Mouse (Mus musculus): ENCODE data around the gene Krt16. TPM values are rescaled to one million over a fixed set of nuclear protein-coding genes. Genes with fewer than 3 reads are reported as not detected.

Krt16 gene
- polyA plus RNA-seq, 1 experiment from 2014 or later: 0.55 TPM

- Histone ChIP-seq H3K4me2 (no peak overlapping the region), H3K36me3 (no peaks in the 10 kb centered on the region), H3K9me3 (replicated peaks) (no peaks in the 10 kb centered on the region), H3K4me1 (no peaks in the 10 kb centered on the region), H3K27ac (no peak overlapping the region), H3K27me3 (0 out of 2 replicates have a peak, but pooled peaks cover 3% of the 10 kb centered on the region), H3K4me3 (replicated peaks) (no peak overlapping the region), H3K9ac (no peak overlapping the region)
- 73% methylated on average over 15 of the region's 15 CpGs for WGBS
- no peak for ATAC-seq (replicated peaks; ENCODE audit: low FRiP score)
These were observed 29.2 kb upstream of the Krt16 start for GRCm38 (mm10) chr11:100277726-100278480.

- Histone ChIP-seq H3K27ac (no peak overlapping the region), H3K9ac (no peak overlapping the region), H3K36me3 (no peaks in the 10 kb centered on the region), H3K9me3 (replicated peaks) (no peaks in the 10 kb centered on the region), H3K4me3 (replicated peaks) (no peak overlapping the region), H3K4me1 (no peaks in the 10 kb centered on the region), H3K27me3 (0 out of 2 replicates have a peak, but pooled peaks cover 3% of the 10 kb centered on the region), H3K4me2 (no peak overlapping the region)
- WGBS: 41% methylated on average over 5 of the region's 5 CpGs
- no peak for ATAC-seq (replicated peaks; ENCODE audit: low FRiP score)
These were observed 26.8 kb upstream of the Krt16 start for GRCm38 (mm10) chr11:100275466-100275865.

GRCm38 (mm10) chr11:100274719-100275118, 26.0 kb upstream of the Krt16 start:
- Histone ChIP-seq H3K9me3 (replicated peaks) (no peaks in the 10 kb centered on the region), H3K27me3 (0 out of 2 replicates have a peak, but pooled peaks cover 3% of the 10 kb centered on the region), H3K9ac (no peak overlapping the region), H3K4me2 (no peak overlapping the region), H3K4me1 (no peaks in the 10 kb centered on the region), H3K27ac (no peak overlapping the region), H3K36me3 (no peaks in the 10 kb centered on the region), H3K4me3 (replicated peaks) (no peak overlapping the region)
- 70% methylated on average over 7 of the region's 7 CpGs for WGBS
- no peak for ATAC-seq (replicated peaks; ENCODE audit: low FRiP score)

GRCm38 (mm10) chr11:100271878-100272277, 23.2 kb upstream of the Krt16 start:
- no peak for ATAC-seq (replicated peaks; ENCODE audit: low FRiP score)
- Histone ChIP-seq H3K36me3 (no peaks in the 10 kb centered on the region), H3K27ac (no peak overlapping the region), H3K4me3 (replicated peaks) (no peak overlapping the region), H3K4me2 (no peak overlapping the region), H3K9me3 (replicated peaks) (no peaks in the 10 kb centered on the region), H3K27me3 (no peaks in the 10 kb centered on the region), H3K4me1 (no peaks in the 10 kb centered on the region), H3K9ac (no peak overlapping the region)
- 84% methylated on average over 1 of the region's 1 CpGs for WGBS

GRCm38 (mm10) chr11:100269821-100270332, 21.2 kb upstream of the Krt16 start, which contains the start of gene Krt42:
Gene Krt42, minus strand, starts transcription at chr11:100269871.
- Histone ChIP-seq H3K4me1 (no peaks in the 10 kb centered on the region), H3K36me3 (no peaks in the 10 kb centered on the region), H3K4me3 (replicated peaks) (no peak within 1 kb of the TSS), H3K4me2 (no peak within 1 kb of the TSS), H3K9me3 (replicated peaks) (no peaks in the 10 kb centered on the region), H3K27ac (no peak within 1 kb of the TSS), H3K9ac (no peak within 1 kb of the TSS), H3K27me3 (no peaks in the 10 kb centered on the region)
- ATAC-seq (replicated peaks; ENCODE audit: low FRiP score): no peak
- 82% methylated on average over 7 of the region's 7 CpGs for WGBS

- H3K36me3 ChIP-seq: no peaks in the 10 kb centered on the region
- no peak overlapping the region for H3K4me3 ChIP-seq (replicated peaks)
- no peak overlapping the region for H3K9ac ChIP-seq
- no peaks in the 10 kb centered on the region for H3K4me1 ChIP-seq
- no peak overlapping the region for H3K27ac ChIP-seq
- H3K4me2 ChIP-seq: no peak overlapping the region
- no peaks in the 10 kb centered on the region for H3K9me3 ChIP-seq (replicated peaks)
- 27% methylated on average over 13 of the region's 13 CpGs for WGBS
- 0 out of 2 replicates have a peak, but pooled peaks have one; percentile 22 for ATAC-seq (replicated peaks; ENCODE audit: low FRiP score)
- H3K27me3 ChIP-seq: no peaks in the 10 kb centered on the region
These were observed 13.6 kb upstream of the Krt16 start for GRCm38 (mm10) chr11:100262058-100262980.

- Histone ChIP-seq H3K4me2 (no peak overlapping the region), H3K27ac (no peak overlapping the region), H3K9ac (no peak overlapping the region), H3K36me3 (no peaks in the 10 kb centered on the region), H3K9me3 (replicated peaks) (no peaks in the 10 kb centered on the region), H3K27me3 (no peaks in the 10 kb centered on the region), H3K4me3 (replicated peaks) (no peak overlapping the region), H3K4me1 (no peaks in the 10 kb centered on the region)
- 79% methylated on average over 9 of the region's 9 CpGs for WGBS
- no peak for ATAC-seq (replicated peaks; ENCODE audit: low FRiP score)
These were observed 12.5 kb upstream of the Krt16 start for GRCm38 (mm10) chr11:100261235-100261605.

- no peak within 1 kb of the TSS for H3K27ac ChIP-seq
- no peak for ATAC-seq (replicated peaks; ENCODE audit: low FRiP score)
- H3K9me3 ChIP-seq (replicated peaks): no peaks in the 10 kb centered on the region
These were observed 12.0 kb upstream of the Krt16 start, which contains the start of gene Krt17 for GRCm38 (mm10) chr11:100260514-100261234. Gene Krt17, minus strand, starts transcription at chr11:100261029.

GRCm38 (mm10) chr11:100259079-100259478, 10.4 kb upstream of the Krt16 start:
- no peak overlapping the region for H3K4me3 ChIP-seq (replicated peaks)
- 93% methylated on average over 9 of the region's 9 CpGs for WGBS
- no peaks in the 10 kb centered on the region for H3K36me3 ChIP-seq
- no peak overlapping the region for H3K4me2 ChIP-seq
- H3K9ac ChIP-seq: no peak overlapping the region
- H3K9me3 ChIP-seq (replicated peaks): no peaks in the 10 kb centered on the region
- H3K27me3 ChIP-seq: no peaks in the 10 kb centered on the region
- no peaks in the 10 kb centered on the region for H3K4me1 ChIP-seq
- no peak for ATAC-seq (replicated peaks; ENCODE audit: low FRiP score)
- no peak overlapping the region for H3K27ac ChIP-seq

More at GRCm38 (mm10) chr11:100260514-100261234, 12.0 kb upstream of the Krt16 start, which contains the start of gene Krt17:
- 80% methylated on average over 21 of the region's 21 CpGs for WGBS
- Histone ChIP-seq H3K9ac (no peak within 1 kb of the TSS), H3K4me3 (replicated peaks) (no peak within 1 kb of the TSS), H3K4me2 (no peak within 1 kb of the TSS), H3K4me1 (no peaks in the 10 kb centered on the region), H3K27me3 (no peaks in the 10 kb centered on the region), H3K36me3 (no peaks in the 10 kb centered on the region)

- Histone ChIP-seq H3K27ac (no peak overlapping the region), H3K36me3 (no peaks in the 10 kb centered on the region), H3K4me3 (replicated peaks) (no peak overlapping the region), H3K4me1 (no peaks in the 10 kb centered on the region), H3K9me3 (replicated peaks) (no peaks in the 10 kb centered on the region), H3K9ac (no peak overlapping the region), H3K27me3 (no peaks in the 10 kb centered on the region), H3K4me2 (no peak overlapping the region)
- WGBS: 67% methylated on average over 1 of the region's 1 CpGs
- ATAC-seq (replicated peaks; ENCODE audit: low FRiP score): no peak
These were observed 9.3 kb upstream of the Krt16 start for GRCm38 (mm10) chr11:100257967-100258366.

- H3K27ac ChIP-seq: no peak overlapping the region
- WGBS: 96% methylated on average over 6 of the region's 6 CpGs
- H3K9ac ChIP-seq: no peak overlapping the region
- no peaks in the 10 kb centered on the region for H3K36me3 ChIP-seq
- no peak overlapping the region for H3K4me3 ChIP-seq (replicated peaks)
- no peaks in the 10 kb centered on the region for H3K4me1 ChIP-seq
- H3K4me2 ChIP-seq: no peak overlapping the region
- H3K27me3 ChIP-seq: no peaks in the 10 kb centered on the region
- no peak for ATAC-seq (replicated peaks; ENCODE audit: low FRiP score)
- H3K9me3 ChIP-seq (replicated peaks): no peaks in the 10 kb centered on the region
These were observed 6.8 kb upstream of the Krt16 start for GRCm38 (mm10) chr11:100255514-100255913.
